Mouse (Mus musculus) spleen, embryonic (tissue): Measurements from ENCODE around the gene Otud7a.

Experiments
- CTCF ChIA-PET: fragments of 350-600 bp; sonication (Branson Sonifier 250); formaldehyde crosslinking; loops from one replicate; lab custom pipeline; 2022; lab: Charles Lee

Otud7a gene

GRCm38 (mm10) chr7:63697921-63698320 lies 253.4 kb downstream of the Otud7a start:
- CTCF ChIA-PET: no interaction called here

GRCm38 (mm10) chr7:63717903-63718302 lies 273.4 kb downstream of the Otud7a start:
- CTCF ChIA-PET: no interaction called here

GRCm38 (mm10) chr7:63719183-63719944 lies 274.8 kb downstream of the Otud7a start:
- CTCF ChIA-PET: no interaction called here

- CTCF ChIA-PET: no interaction called here
Observed at GRCm38 (mm10) chr7:63720682-63721081, 276.1 kb downstream of the Otud7a start.

- CTCF ChIA-PET: interaction anchor here (0.5 kb wide), 1 partner anchor 49 kb away, joined by 5 read pairs; no protein-coding TSS in a partner anchor
Observed at GRCm38 (mm10) chr7:63725040-63725729, 280.6 kb downstream of the Otud7a start.

- CTCF ChIA-PET: no interaction called here
Observed at GRCm38 (mm10) chr7:63729605-63730004, 285.1 kb downstream of the Otud7a start.

GRCm38 (mm10) chr7:63730012-63730411 lies 285.5 kb downstream of the Otud7a start:
- CTCF ChIA-PET: no interaction called here

- CTCF ChIA-PET: no interaction called here
Observed at GRCm38 (mm10) chr7:63737725-63738124, 293.2 kb downstream of the Otud7a start.

- CTCF ChIA-PET: interaction anchor here (0.7 kb wide), 1 partner anchor 585 kb away, joined by 4 read pairs; no protein-coding TSS in a partner anchor
Observed at GRCm38 (mm10) chr7:63738142-63738541, 293.6 kb downstream of the Otud7a start.

- CTCF ChIA-PET: no interaction called here
Observed at GRCm38 (mm10) chr7:63743116-63743515, 298.6 kb downstream of the Otud7a start.

GRCm38 (mm10) chr7:63752081-63752480 lies 307.5 kb downstream of the Otud7a start:
- CTCF ChIA-PET: interaction anchor here (0.6 to 1.0 kb wide), 3 partner anchors 177 to 398 kb away, joined by 3 to 21 read pairs (median 3); no protein-coding TSS in a partner anchor

GRCm38 (mm10) chr7:63753274-63753751 lies 308.8 kb downstream of the Otud7a start:
- CTCF ChIA-PET: interaction anchor here (0.6 to 0.9 kb wide), 5 partner anchors 33 to 614 kb away, joined by 3 to 11 read pairs (median 4); no protein-coding TSS in a partner anchor

GRCm38 (mm10) chr7:63754573-63755475 lies 310.3 kb downstream of the Otud7a start:
- CTCF ChIA-PET: no interaction called here

GRCm38 (mm10) chr7:63755476-63755948 lies 311.0 kb downstream of the Otud7a start:
- CTCF ChIA-PET: no interaction called here

GRCm38 (mm10) chr7:63757136-63757677 lies 312.7 kb downstream of the Otud7a start:
- CTCF ChIA-PET: no interaction called here

GRCm38 (mm10) chr7:63757678-63758239 lies 313.2 kb downstream of the Otud7a start:
- CTCF ChIA-PET: no interaction called here

- CTCF ChIA-PET: no interaction called here
Observed at GRCm38 (mm10) chr7:63758240-63758826, 313.8 kb downstream of the Otud7a start.

- CTCF ChIA-PET: no interaction called here
Observed at GRCm38 (mm10) chr7:63759606-63760005, 315.1 kb downstream of the Otud7a start.

GRCm38 (mm10) chr7:63762529-63762928 lies 318.0 kb downstream of the Otud7a start:
- CTCF ChIA-PET: no interaction called here

GRCm38 (mm10) chr7:63768398-63769029 lies 324.0 kb downstream of the Otud7a start:
- CTCF ChIA-PET: interaction anchor here (0.9 kb wide), 1 partner anchor 370 kb away, joined by 3 read pairs; no protein-coding TSS in a partner anchor
